Mouse (Mus musculus) liver, adult 2 months (tissue): ENCODE measurements at regions not wholly inside any gene's neighbourhood (a gene's known extent, or its start where the extent isn't known, plus 50 kb on each side); places are given as distances from the start of the nearest gene placed in this dataset.

ENCODE experiments used
- DNase-seq: peaks from one replicate; pipeline ENCODE4 v3.0.0-alpha.2; 2011; ENCODE audit warnings: low read depth, low spot score; ENCODE audit errors: extremely low read depth
- H3K27ac ChIP-seq: fragments of 200-500 bp; replicated peaks from 2 replicates; pipeline ENCODE4 v1.5.1; 2012; ENCODE audit warnings: low read depth, mild to moderate bottlenecking, control low read depth, inconsistent platforms, low read length; ENCODE audit not compliant: insufficient read depth
- H3K27me3 ChIP-seq: fragments of 200-500 bp; 2 replicates; pipeline ENCODE4 v1.6.1; 2012; ENCODE audit warnings: mild to moderate bottlenecking, moderate library complexity, low read length, inconsistent platforms; ENCODE audit not compliant: control insufficient read depth, insufficient read depth
- H3K36me3 ChIP-seq: fragments of 200-500 bp; 2 replicates; pipeline ENCODE4 v1.6.1; 2012; ENCODE audit warnings: low read length, inconsistent platforms; ENCODE audit not compliant: control insufficient read depth, insufficient read depth
- H3K4me1 ChIP-seq: fragments of 200-500 bp; 2 replicates; pipeline ENCODE4 v1.6.1; 2011; ENCODE audit warnings: low read length; ENCODE audit not compliant: control insufficient read depth, insufficient read depth
- H3K4me3 ChIP-seq: fragments of 200-500 bp; 2 replicates; pipeline ENCODE4 v1.5.1; 2011; ENCODE audit warnings: low read depth, mild to moderate bottlenecking, control low read depth, low read length, moderate library complexity; ENCODE audit not compliant: insufficient read depth
- H3K79me2 ChIP-seq: fragments of 200-500 bp; 2 replicates; pipeline ENCODE4 v1.6.1; 2012; ENCODE audit warnings: inconsistent platforms, mild to moderate bottlenecking, low read length, moderate library complexity; ENCODE audit not compliant: control insufficient read depth, insufficient read depth
- H3K9ac ChIP-seq: fragments of 200-500 bp; 2 replicates; pipeline ENCODE4 v1.6.1; 2012; ENCODE audit warnings: low read depth, mild to moderate bottlenecking, control low read depth, inconsistent platforms, low read length
- CTCF ChIP-seq: fragments of 200-500 bp; IDR thresholded peaks from 2 replicates; pipeline ENCODE4 v1.5.1; 2011; ENCODE audit warnings: low read depth, low read length, control low read depth
- POLR2A ChIP-seq: fragments of 200-500 bp; IDR thresholded peaks from 2 replicates; pipeline ENCODE4 v1.6.1; 2011; ENCODE audit warnings: low read length, control low read depth; ENCODE audit not compliant: insufficient read depth; ENCODE audit errors: extremely low read depth
- WGBS: fragments of 180-500 bp; shearing (Covaris S2); methylation state at CpG from one replicate; pipeline ENCODE4 v1.1.7; 2018; 5-methylcytosine and 5-hydroxymethylcytosine counted together

- H3K36me3 ChIP-seq = no peaks in the 10 kb centered on the region
- H3K27me3 ChIP-seq = no peaks in the 10 kb centered on the region
- no peak overlapping the region for H3K9ac ChIP-seq
- no peak overlapping the region for H3K27ac ChIP-seq
- TF ChIP-seq CTCF (no peak), POLR2A (no peak)
- no peak for DNase-seq
- 95% methylated on average over 4 of the region's 4 CpGs for WGBS
- H3K4me1 ChIP-seq = no peaks in the 10 kb centered on the region
- no peak overlapping the region for H3K4me3 ChIP-seq
- no peaks in the 10 kb centered on the region for H3K79me2 ChIP-seq
These were observed 140.0 kb upstream of the 1700016C15Rik start for GRCm38 (mm10) chr1:177589656-177590055.

GRCm38 (mm10) chr1:177591742-177592141, 137.9 kb upstream of the 1700016C15Rik start:
- H3K9ac ChIP-seq = no peak overlapping the region
- no peak overlapping the region for H3K4me3 ChIP-seq
- TF ChIP-seq CTCF = no peak
- TF ChIP-seq POLR2A = no peak
- 95% methylated on average over 3 of the region's 3 CpGs for WGBS
- no peaks in the 10 kb centered on the region for H3K27me3 ChIP-seq
- no peaks in the 10 kb centered on the region for H3K36me3 ChIP-seq
- no peaks in the 10 kb centered on the region for H3K79me2 ChIP-seq
- no peak for DNase-seq
- H3K4me1 ChIP-seq = no peaks in the 10 kb centered on the region
- H3K27ac ChIP-seq = no peak overlapping the region

GRCm38 (mm10) chr1:177592337-177592736, 137.3 kb upstream of the 1700016C15Rik start:
- no peak for DNase-seq
- 85% methylated on average over 9 of the region's 9 CpGs for WGBS
- no peak overlapping the region for H3K27ac ChIP-seq
- no peaks in the 10 kb centered on the region for H3K36me3 ChIP-seq
- no peaks in the 10 kb centered on the region for H3K27me3 ChIP-seq
- no peak for TF ChIP-seq CTCF
- TF ChIP-seq POLR2A = no peak
- no peaks in the 10 kb centered on the region for H3K79me2 ChIP-seq
- H3K9ac ChIP-seq = no peak overlapping the region
- no peak overlapping the region for H3K4me3 ChIP-seq
- no peaks in the 10 kb centered on the region for H3K4me1 ChIP-seq

GRCm38 (mm10) chr1:177594341-177594740, 135.3 kb upstream of the 1700016C15Rik start:
- Histone ChIP-seq H3K4me3 (no peak overlapping the region), H3K36me3 (no peaks in the 10 kb centered on the region), H3K79me2 (no peaks in the 10 kb centered on the region), H3K4me1 (no peaks in the 10 kb centered on the region), H3K27me3 (no peaks in the 10 kb centered on the region), H3K27ac (no peak overlapping the region), H3K9ac (no peak overlapping the region)
- no peak for DNase-seq
- TF ChIP-seq POLR2A (no peak), CTCF (no peak)
- 86% methylated on average over 13 of the region's 13 CpGs for WGBS

GRCm38 (mm10) chr1:177595326-177595914, 134.2 kb upstream of the 1700016C15Rik start:
- no peaks in the 10 kb centered on the region for H3K36me3 ChIP-seq
- WGBS = 61% methylated on average over 7 of the region's 7 CpGs
- no peak overlapping the region for H3K9ac ChIP-seq
- TF ChIP-seq POLR2A (no peak), CTCF (no peak)
- no peaks in the 10 kb centered on the region for H3K27me3 ChIP-seq
- no peak overlapping the region for H3K27ac ChIP-seq
- H3K4me1 ChIP-seq = no peaks in the 10 kb centered on the region
- DNase-seq = no peak
- no peaks in the 10 kb centered on the region for H3K79me2 ChIP-seq
- no peak overlapping the region for H3K4me3 ChIP-seq

GRCm38 (mm10) chr1:177597036-177597435, 132.6 kb upstream of the 1700016C15Rik start:
- WGBS = 85% methylated on average over 4 of the region's 4 CpGs
- Histone ChIP-seq H3K4me1 (no peaks in the 10 kb centered on the region), H3K27ac (no peak overlapping the region), H3K4me3 (no peak overlapping the region), H3K27me3 (no peaks in the 10 kb centered on the region), H3K9ac (no peak overlapping the region), H3K79me2 (no peaks in the 10 kb centered on the region), H3K36me3 (no peaks in the 10 kb centered on the region)
- TF ChIP-seq POLR2A = no peak
- no peak for TF ChIP-seq CTCF
- DNase-seq = no peak
